Mouse (Mus musculus): ENCODE data around the gene Tinf2.

GRCm38 (mm10) chr14:55711786-55712185 is 30.2 kb upstream of the Tinf2 start:
- TF ChIP-seq CHD2 (IDR thresholded peaks at IDR 0.05; ENCODE audit: low read depth, low read length), result no peak
- no peak for TF ChIP-seq ZC3H11A (IDR thresholded peaks at IDR 0.05; ENCODE audit: borderline replicate concordance, low read depth, low read length)
